Mouse (Mus musculus): Measurements from ENCODE around the gene Ybx2. TPM values are rescaled to one million over a fixed set of nuclear protein-coding genes. Genes with fewer than 3 reads are reported as not detected.

The Ybx2 gene
- 5.7 and 6.4 TPM in 2 replicates for polyA plus RNA-seq (2016; fragmentation: Nextera tagmentation; extraction: Ambion mirVana)

DNA sequence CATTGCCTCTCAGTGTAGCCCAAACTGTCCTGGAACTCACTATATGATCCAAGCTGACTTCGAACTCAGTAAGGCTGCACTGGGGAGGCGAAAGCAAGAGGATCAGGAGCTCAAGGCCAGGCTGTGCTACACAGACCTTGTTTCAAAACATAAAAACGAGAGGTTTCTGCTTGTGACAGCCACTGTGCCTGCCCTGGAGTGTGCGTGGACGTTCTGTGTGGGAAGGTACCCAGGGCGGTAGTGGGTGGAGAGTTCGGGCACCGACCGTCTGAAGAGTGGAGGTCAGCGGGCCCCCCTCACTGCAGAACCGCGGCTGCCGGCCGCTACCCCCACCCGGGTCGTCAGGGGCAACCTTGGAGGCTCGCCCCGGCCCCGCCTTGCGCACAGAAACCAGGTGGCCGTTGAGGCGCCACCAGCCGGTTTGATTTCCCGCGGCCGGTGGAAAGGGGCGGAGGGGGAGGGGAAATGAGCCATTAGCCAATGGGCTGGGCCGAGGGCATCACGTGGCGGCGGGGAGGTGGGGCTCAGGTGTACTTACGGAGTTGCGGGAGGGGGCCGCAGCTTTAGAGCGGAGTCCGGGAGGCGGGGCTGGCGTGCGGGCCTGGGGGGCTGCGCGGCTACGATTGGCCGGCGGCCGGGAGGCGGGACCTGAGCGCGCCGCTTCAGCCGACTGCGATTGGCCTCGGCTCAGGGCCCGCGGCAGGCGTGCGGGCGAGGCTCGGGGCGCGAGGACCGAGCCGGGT, at the start of gene Ybx2:
Gene Ybx2, plus strand, starts transcription at position 660 of the 743 bp plus-strand sequence.
- peak; percentile 93 for DNase-seq (ENCODE audit: extremely low spot score, low spot score)
- 2% methylated on average over 55 of the region's 62 CpGs for WGBS
- H3K36me3 ChIP-seq (replicated peaks), result no peaks in the 10 kb centered on the region
- peak within 1 kb of the TSS; percentile 88 for H3K27ac ChIP-seq
- no peaks in the 10 kb centered on the region for H3K9me3 ChIP-seq
- H3K4me1 ChIP-seq, result peaks cover 53% of the 10 kb centered on the region
- peaks cover 64% of the 10 kb centered on the region for H3K27me3 ChIP-seq (ENCODE audit: poor library complexity, severe bottlenecking)
- H3K4me3 ChIP-seq, result peak within 1 kb of the TSS; percentile 74

DNA sequence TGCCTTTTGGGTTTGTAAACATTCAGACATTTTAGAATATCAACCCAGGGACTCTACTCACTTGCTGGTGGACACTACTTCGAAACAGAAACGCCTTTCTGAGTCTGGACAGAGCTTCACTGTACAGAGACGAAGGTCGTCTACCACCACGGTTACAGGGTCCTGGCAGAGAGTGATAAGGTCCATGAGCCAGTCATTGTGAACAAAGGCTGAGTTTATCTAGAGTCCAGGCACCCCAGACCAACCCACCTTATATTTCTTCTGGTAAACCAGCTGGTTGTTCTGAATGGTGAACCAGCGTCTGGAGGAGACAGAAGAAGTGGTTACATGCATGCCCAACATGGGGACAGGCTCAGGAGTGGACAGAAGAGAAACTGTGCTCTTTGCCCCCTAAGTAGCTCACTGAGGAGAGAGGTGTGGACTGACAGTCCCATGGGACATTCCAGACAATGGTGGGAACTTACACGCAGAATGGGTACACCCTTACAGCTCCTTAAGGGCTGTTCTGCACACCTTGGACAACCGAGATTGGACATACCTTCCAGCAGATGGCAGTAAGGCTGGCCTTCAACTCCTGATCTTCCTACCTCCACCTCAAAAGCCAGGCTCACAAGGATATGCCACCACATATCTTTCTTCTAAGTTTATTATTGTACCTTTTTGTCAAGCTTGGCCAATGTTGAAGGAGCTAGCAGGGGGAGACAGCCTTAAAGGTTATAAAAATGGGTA, 48.5 kb upstream of the Ybx2 start:
- no peak for DNase-seq (ENCODE audit: extremely low spot score, low spot score)
- no peaks in the 10 kb centered on the region for H3K36me3 ChIP-seq (replicated peaks)
- 0 out of 2 replicates have a peak overlapping the region, but pooled peaks have one; percentile 0 for H3K27ac ChIP-seq
- H3K4me1 ChIP-seq, result peaks cover 11% of the 10 kb centered on the region; the same call in 1 of the 2 replicates
- H3K27me3 ChIP-seq (ENCODE audit: poor library complexity, severe bottlenecking), result peaks cover 11% of the 10 kb centered on the region
- no peak overlapping the region for H3K4me3 ChIP-seq
- H3K9me3 ChIP-seq, result no peaks in the 10 kb centered on the region
- WGBS, result 72% methylated on average over 8 of the region's 8 CpGs

DNA sequence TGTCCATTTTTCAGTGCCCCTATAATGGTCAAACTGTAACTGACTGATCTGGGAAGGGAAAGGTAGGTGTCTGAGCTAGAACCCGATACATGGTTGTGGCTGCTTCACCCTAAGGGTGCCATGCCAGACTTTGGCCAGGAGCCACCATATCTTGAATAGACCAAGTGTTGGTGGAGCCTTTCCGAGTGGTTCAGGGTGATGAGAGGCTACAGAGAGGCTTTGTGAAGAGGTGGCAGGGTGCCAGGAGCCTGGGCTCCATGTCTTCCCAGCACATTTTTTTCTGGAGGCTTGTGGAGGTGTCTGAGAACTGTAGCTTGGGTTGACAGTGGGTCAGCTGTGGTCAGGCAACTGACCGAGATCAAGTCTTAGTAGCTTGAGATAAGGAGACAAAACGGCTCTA, 44.1 kb upstream of the Ybx2 start:
- H3K9me3 ChIP-seq, result no peaks in the 10 kb centered on the region
- no peak for DNase-seq (ENCODE audit: extremely low spot score, low spot score)
- H3K36me3 ChIP-seq (replicated peaks), result no peaks in the 10 kb centered on the region
- H3K4me1 ChIP-seq, result peaks cover 12% of the 10 kb centered on the region; the same call in 1 of the 2 replicates
- no peak overlapping the region for H3K27ac ChIP-seq
- no peak overlapping the region for H3K4me3 ChIP-seq
- WGBS, result 85% methylated on average over 4 of the region's 4 CpGs
- no peaks in the 10 kb centered on the region for H3K27me3 ChIP-seq (ENCODE audit: poor library complexity, severe bottlenecking)

DNA sequence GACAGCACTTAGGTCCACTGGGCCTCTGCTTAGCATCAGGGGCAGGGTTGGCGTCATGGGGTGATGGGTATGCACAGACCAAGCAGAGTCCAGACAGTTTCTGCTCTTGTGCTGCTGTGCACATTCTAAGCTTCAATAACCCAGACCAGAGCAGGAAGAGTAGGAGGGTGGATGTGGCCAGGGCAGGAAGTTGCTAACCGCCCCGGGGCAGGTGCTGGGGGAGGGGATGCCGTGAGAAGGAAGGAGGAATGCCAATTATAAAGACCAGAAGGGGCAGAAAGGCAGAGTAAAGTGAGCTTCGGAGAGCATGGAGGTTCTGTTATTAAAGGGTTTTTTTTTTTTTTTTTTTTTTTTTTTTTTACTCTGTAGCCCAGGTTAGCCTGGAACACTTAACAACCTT, 40.9 kb upstream of the Ybx2 start:
- peaks cover 29% of the 10 kb centered on the region for H3K4me1 ChIP-seq
- peaks cover 6% of the 10 kb centered on the region; the same call in 1 of the 2 replicates for H3K27me3 ChIP-seq (ENCODE audit: poor library complexity, severe bottlenecking)
- no peak overlapping the region for H3K27ac ChIP-seq
- H3K36me3 ChIP-seq (replicated peaks), result peaks cover 3% of the 10 kb centered on the region
- no peak overlapping the region for H3K4me3 ChIP-seq
- no peak for DNase-seq (ENCODE audit: extremely low spot score, low spot score)
- WGBS, result 78% methylated on average over 5 of the region's 5 CpGs
- H3K9me3 ChIP-seq, result no peaks in the 10 kb centered on the region

DNA sequence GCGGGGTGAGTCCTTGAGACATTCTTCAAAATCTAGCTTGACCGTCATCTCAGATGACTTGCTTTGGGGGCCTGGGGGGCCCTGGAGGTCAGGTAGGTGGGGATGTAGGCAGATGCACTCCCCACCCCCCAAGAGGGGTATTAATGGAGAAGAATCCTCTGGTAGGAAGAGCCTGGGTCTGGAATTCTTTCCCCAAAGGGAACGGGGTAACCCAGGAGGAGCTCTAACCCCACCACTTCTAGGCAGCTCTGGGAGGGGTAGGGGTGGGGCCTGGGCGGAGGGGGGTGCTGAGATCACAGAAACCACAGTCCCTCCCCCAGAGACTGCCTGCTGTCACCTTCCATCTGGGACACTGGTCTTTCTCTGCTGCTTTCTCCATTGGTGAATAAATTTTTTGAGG, 40.3 kb upstream of the Ybx2 start, which contains the start of gene Acap1:
Gene Acap1, minus strand, starts transcription at position 249 of the 400 bp plus-strand sequence.
- H3K4me3 ChIP-seq, result no peak within 1 kb of the TSS
- peaks cover 35% of the 10 kb centered on the region for H3K4me1 ChIP-seq
- DNase-seq (ENCODE audit: extremely low spot score, low spot score), result no peak
- no peaks in the 10 kb centered on the region for H3K9me3 ChIP-seq
- 0 out of 2 replicates have a peak within 1 kb of the TSS, but pooled peaks have one; percentile 26 for H3K27ac ChIP-seq
- H3K36me3 ChIP-seq (replicated peaks), result peaks cover 3% of the 10 kb centered on the region
- peaks cover 8% of the 10 kb centered on the region; the same call in 1 of the 2 replicates for H3K27me3 ChIP-seq (ENCODE audit: poor library complexity, severe bottlenecking)
- WGBS, result 85% methylated on average over 4 of the region's 4 CpGs

DNA sequence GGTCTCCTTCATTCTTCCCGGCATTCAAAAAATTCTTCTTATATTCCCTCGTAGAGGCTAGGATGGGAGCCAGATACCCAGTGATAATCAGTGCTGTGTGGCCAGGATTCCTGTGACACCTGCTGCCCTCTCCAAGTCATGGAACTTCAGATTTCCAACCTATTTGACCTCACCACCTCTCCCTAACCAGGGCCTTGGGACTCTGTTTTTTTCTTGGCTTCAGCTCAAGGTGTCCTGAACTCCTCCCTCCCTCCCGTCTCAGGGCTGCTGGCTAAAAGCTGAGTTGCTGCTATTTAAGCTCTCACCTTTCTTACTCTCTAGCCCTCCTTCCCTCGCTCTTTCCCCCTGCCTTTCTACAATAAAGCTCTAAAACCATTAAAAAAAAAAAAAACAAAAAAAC, 35.7 kb upstream of the Ybx2 start:
- peak overlapping the region; percentile 99 for H3K4me3 ChIP-seq
- WGBS, result 26% methylated on average over 4 of the region's 4 CpGs
- no peak for DNase-seq (ENCODE audit: extremely low spot score, low spot score)
- H3K27me3 ChIP-seq (ENCODE audit: poor library complexity, severe bottlenecking), result peaks cover 8% of the 10 kb centered on the region; the same call in 1 of the 2 replicates
- H3K4me1 ChIP-seq, result peaks cover 52% of the 10 kb centered on the region
- peak overlapping the region; percentile 99 for H3K27ac ChIP-seq
- no peaks in the 10 kb centered on the region for H3K9me3 ChIP-seq
- peaks cover 24% of the 10 kb centered on the region for H3K36me3 ChIP-seq (replicated peaks)

DNA sequence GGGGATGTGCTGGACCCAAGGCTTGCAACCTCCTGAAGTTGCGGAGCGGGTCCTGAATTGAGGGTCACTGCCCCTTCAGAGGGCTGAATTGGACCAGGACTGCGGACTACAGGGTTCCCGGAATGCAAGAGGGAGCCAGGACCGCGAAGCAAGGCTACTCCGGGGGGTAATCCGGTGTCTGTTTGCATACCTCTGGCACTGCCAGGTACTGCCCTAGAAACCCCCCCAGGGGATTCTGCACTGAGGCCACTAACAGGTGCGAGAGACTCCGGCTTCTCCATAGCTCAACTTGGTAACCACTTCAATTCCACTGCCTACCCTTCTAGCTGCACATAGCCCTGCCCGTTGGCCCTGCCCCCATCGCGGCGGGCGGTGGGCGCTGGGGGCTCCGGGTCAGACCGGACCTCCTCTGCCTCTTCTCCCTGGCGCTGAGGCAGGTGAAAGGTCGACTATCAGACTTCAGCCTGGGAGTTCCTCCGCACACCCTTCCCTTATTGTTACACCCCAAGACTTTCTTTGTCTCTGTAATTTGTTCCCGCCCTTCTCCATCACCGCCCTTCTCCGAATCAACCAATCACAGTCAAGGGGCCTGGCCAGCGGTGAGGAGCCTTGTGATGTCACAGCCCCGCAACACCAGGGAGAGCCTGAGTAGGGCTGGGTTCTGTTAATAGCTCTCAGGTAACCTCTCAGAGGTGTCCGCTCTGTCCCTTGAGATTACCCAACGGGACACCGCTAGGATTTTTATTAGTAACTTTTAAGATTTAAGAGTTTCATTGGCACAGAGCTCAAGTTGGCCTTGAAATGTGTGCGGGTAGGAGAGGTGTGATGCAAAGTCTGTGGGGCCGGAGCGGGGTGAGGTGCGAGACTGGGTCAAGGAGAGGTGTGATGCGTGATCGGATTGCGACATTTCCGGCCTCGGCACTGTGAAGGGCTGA, 34.9 kb upstream of the Ybx2 start, which contains the start of the genes 2810408A11Rik and Neurl4:
Gene 2810408A11Rik, minus strand, starts transcription at position 517 of the 935 bp plus-strand sequence.
Gene Neurl4, plus strand, starts transcription at position 602 of the 935 bp plus-strand sequence.
- H3K27ac ChIP-seq, result peak within 1 kb of the TSS; percentile 99
- H3K4me3 ChIP-seq, result peak within 1 kb of the TSS; percentile 99
- no peaks in the 10 kb centered on the region for H3K9me3 ChIP-seq
- DNase-seq (ENCODE audit: extremely low spot score, low spot score), result peak; percentile 92
- H3K36me3 ChIP-seq (replicated peaks), result peaks cover 33% of the 10 kb centered on the region
- H3K4me1 ChIP-seq, result peaks cover 47% of the 10 kb centered on the region
- H3K27me3 ChIP-seq (ENCODE audit: poor library complexity, severe bottlenecking), result peaks cover 8% of the 10 kb centered on the region; the same call in 1 of the 2 replicates
- WGBS, result under 1% methylated on average over 38 of the region's 38 CpGs

DNA sequence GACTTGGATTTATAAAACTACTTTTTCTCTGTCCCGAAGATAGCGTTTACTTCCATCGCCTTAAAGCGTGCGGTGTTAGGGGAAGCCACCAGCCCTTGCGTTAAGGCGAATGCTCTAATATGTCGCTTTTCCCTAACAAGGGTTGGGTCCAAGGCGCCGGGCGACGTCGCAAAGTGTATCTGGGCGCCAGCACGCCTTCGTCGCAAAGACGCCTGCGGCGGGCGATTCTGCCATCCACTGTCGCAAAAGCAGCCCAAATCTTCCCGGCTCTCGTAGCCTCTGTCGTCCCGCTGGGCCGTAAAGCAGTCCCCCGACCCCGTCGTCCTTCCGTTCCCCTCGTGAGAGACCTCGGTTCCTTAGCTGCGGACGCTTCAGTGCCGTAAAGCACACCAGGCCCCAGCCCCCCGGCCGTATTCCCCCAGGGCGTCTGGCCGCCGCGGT, 34.2 kb upstream of the Ybx2 start:
- under 1% methylated on average over 42 of the region's 42 CpGs for WGBS
- Histone ChIP-seq H3K4me3 (peak overlapping the region; percentile 99), H3K4me1 (peaks cover 47% of the 10 kb centered on the region), H3K27ac (peak overlapping the region; percentile 99), H3K9me3 (no peaks in the 10 kb centered on the region), H3K36me3 (replicated peaks) (peaks cover 40% of the 10 kb centered on the region), H3K27me3 (ENCODE audit: poor library complexity, severe bottlenecking) (peaks cover 8% of the 10 kb centered on the region; the same call in 1 of the 2 replicates)
- peak; percentile 97 for DNase-seq (ENCODE audit: extremely low spot score, low spot score)

DNA sequence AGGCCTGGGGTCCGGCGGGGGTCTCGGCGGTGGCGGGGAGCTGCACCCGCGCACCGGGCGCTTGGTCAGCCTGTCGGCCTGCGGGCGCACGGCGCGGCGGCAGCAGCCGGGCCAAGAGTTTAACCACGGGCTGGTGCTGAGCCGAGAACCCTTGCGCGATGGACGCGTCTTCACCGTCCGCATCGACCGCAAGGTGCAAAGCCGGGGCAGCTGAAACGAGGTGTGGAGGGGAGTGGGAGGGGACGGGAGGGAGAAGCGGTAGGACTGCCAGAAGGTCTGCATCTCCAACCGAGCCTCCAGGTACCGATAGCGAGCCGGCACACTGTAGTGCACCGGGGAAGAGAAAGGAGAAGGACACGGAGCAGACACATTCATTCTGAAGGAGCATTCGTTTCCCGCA, 33.6 kb upstream of the Ybx2 start:
- peaks cover 8% of the 10 kb centered on the region; the same call in 1 of the 2 replicates for H3K27me3 ChIP-seq (ENCODE audit: poor library complexity, severe bottlenecking)
- DNase-seq (ENCODE audit: extremely low spot score, low spot score), result peak; percentile 46
- H3K4me1 ChIP-seq, result peaks cover 47% of the 10 kb centered on the region
- peak overlapping the region; percentile 99 for H3K4me3 ChIP-seq
- WGBS, result under 1% methylated on average over 39 of the region's 39 CpGs
- peak overlapping the region; percentile 99 for H3K27ac ChIP-seq
- no peaks in the 10 kb centered on the region for H3K9me3 ChIP-seq
- H3K36me3 ChIP-seq (replicated peaks), result peaks cover 45% of the 10 kb centered on the region

DNA sequence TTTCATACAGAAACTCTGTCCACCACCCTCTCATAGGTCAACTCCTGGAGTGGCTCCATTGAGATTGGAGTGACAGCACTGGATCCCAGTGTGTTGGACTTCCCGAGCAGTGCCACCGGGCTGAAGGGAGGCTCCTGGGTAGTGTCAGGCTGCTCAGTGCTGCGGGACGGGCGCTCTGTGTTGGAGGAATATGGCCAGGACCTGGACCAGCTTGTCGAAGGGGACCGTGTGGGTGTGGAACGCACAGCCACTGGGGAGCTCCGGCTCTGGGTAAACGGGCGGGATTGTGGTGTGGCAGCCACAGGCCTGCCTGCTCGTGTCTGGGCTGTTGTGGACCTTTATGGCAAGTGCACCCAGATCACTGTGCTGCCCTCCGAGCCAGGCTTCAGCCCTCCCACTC, 32.6 kb upstream of the Ybx2 start:
- Histone ChIP-seq H3K9me3 (no peaks in the 10 kb centered on the region), H3K27me3 (ENCODE audit: poor library complexity, severe bottlenecking) (peaks cover 8% of the 10 kb centered on the region; the same call in 1 of the 2 replicates), H3K36me3 (replicated peaks) (peaks cover 52% of the 10 kb centered on the region), H3K4me1 (peaks cover 47% of the 10 kb centered on the region), H3K27ac (peak overlapping the region; percentile 99; the same call in 1 of the 2 replicates), H3K4me3 (peak overlapping the region; percentile 99)
- 90% methylated on average over 12 of the region's 13 CpGs for WGBS
- DNase-seq (ENCODE audit: extremely low spot score, low spot score), result no peak

DNA sequence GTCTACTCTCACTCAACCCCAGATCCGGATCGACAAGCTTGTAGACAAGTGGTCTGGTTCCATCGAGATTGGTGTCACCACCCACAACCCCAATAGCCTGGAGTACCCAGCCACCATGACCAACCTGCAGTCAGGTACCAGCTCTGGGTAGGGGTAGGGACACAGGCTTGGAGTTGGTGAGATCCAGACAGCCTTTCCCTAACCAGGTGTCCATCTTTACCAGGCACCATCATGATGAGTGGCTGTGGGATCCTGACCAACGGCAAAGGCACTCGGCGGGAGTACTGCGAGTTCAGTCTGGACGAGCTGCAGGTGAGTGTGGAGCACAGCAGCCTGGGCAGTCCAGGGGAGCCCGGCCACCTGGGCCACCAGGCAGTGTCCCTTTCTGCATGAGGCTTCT, 31.3 kb upstream of the Ybx2 start:
- 96% methylated on average over 9 of the region's 9 CpGs for WGBS
- no peaks in the 10 kb centered on the region for H3K9me3 ChIP-seq
- no peak overlapping the region for H3K4me3 ChIP-seq
- peaks cover 6% of the 10 kb centered on the region; the same call in 1 of the 2 replicates for H3K27me3 ChIP-seq (ENCODE audit: poor library complexity, severe bottlenecking)
- peaks cover 35% of the 10 kb centered on the region for H3K4me1 ChIP-seq
- peaks cover 65% of the 10 kb centered on the region for H3K36me3 ChIP-seq (replicated peaks)
- no peak overlapping the region for H3K27ac ChIP-seq
- no peak for DNase-seq (ENCODE audit: extremely low spot score, low spot score)

DNA sequence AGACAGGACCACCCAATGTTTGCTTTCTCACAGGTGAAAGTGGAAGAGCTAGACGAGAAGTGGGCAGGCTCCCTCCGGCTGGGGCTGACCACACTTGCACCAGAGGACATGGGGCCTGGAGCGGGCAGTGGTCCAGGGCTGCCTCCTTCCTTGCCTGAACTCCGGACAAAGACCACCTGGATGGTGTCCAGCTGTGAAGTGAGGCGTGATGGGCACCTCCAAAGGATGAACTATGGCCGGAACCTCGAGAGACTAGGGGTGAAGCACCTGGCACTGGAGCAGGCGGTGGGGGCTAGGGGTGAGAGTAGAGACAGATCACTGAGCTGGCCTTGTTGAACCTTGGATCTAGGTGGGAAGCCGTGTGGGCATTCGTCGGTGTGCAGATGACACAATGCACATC, 27.0 kb upstream of the Ybx2 start:
- 96% methylated on average over 11 of the region's 11 CpGs for WGBS
- Histone ChIP-seq H3K4me3 (no peak overlapping the region), H3K4me1 (peaks cover 11% of the 10 kb centered on the region), H3K9me3 (no peaks in the 10 kb centered on the region), H3K27ac (no peak overlapping the region), H3K27me3 (ENCODE audit: poor library complexity, severe bottlenecking) (no peaks in the 10 kb centered on the region), H3K36me3 (replicated peaks) (peaks cover 100% of the 10 kb centered on the region)
- DNase-seq (ENCODE audit: extremely low spot score, low spot score), result no peak
